Mouse (Mus musculus) adrenal gland, postnatal 4 days (tissue): ENCODE measurements around the gene Zfp948. TPM values are rescaled to one million over a fixed set of nuclear protein-coding genes. Genes with fewer than 3 reads are reported as not detected.
"Not testable (repeated sequence)": the region's sequence is repeated elsewhere in the genome, so short reads cannot be mapped to it uniquely, and the experiment has no call there.

Experiments
- DNase-seq, 2 experiments: peaks; one replicate each; pipeline ENCODE4 v3.0.0; 2021 to 2022; ENCODE audit warnings: low spot score in 2 of 2, mixed read lengths in 2 of 2
- total RNA-seq, 2 experiments: library from RNA; stranded (reverse); gene quantifications; 2 replicates each; pipeline ENCODE4 v1.2.3; 2021

Zfp948 gene
- total RNA-seq, 2 experiments from 2014 or later, result 13.7 to 15.5 TPM

GRCm38 (mm10) chr17:21623647-21624046 lies 56.8 kb downstream of the Zfp948 start:
- DNase-seq, result no peak

- DNase-seq, result not testable (repeated sequence)
Observed at GRCm38 (mm10) chr17:21635758-21636157, 69.0 kb downstream of the Zfp948 start.

Other genes starting within 250 kb of the Zfp948 start
- 1 to 10 TPM; 5.0 to 5.2 TPM for gene Zfp677, start 183.3 kb upstream of the Zfp948 start, total RNA-seq
- 1 to 10 TPM; 2.7 to 3.0 TPM for gene Zfp54, start 143.8 kb upstream of the Zfp948 start, total RNA-seq
- 10 to 100 TPM in 1 of 2 experiments, 1 to 10 TPM in 1; 8.8 to 10.2 TPM for gene Zfp51, start 116.6 kb upstream of the Zfp948 start, total RNA-seq
- 1 to 10 TPM; 6.9 to 7.5 TPM for gene Zfp53, start 78.0 kb upstream of the Zfp948 start, total RNA-seq
- gene Zfp52, start 31.5 kb upstream of the Zfp948 start, total RNA-seq, result 10 to 100 TPM; 28.1 to 30.6 TPM
- 1 to 10 TPM; 6.5 to 7.3 TPM for gene Zfp983, start 83.6 kb downstream of the Zfp948 start, total RNA-seq
- gene Gm10226, start 124.9 kb downstream of the Zfp948 start, total RNA-seq, result 1 to 10 TPM; 4.1 to 5.8 TPM
- 10 to 100 TPM; 10.5 to 10.8 TPM for gene Zfp760, start 140.7 kb downstream of the Zfp948 start, total RNA-seq
- gene Zfp229, start 163.8 kb downstream of the Zfp948 start, total RNA-seq, result 10 to 100 TPM; 10.9 to 13.4 TPM